Mouse (Mus musculus) left cerebral cortex, adult 18-20 months (tissue): ENCODE results near the gene Sdhaf1. TPM values are rescaled to one million over a fixed set of nuclear protein-coding genes. Genes with fewer than 3 reads are reported as not detected.

Experiments used
- DNase-seq, 2 experiments: peaks; one replicate each; pipeline ENCODE4 v3.0.0; 2021 to 2022; ENCODE audit warnings: low spot score in 2 of 2, mixed read lengths in 1 of 2
- long read RNA-seq, 2 experiments: library from polyadenylated mRNA; stranded (forward); transcript quantifications; one replicate each; pipeline ENCODE4 v2.0.0; 2021
- total RNA-seq, 2 experiments: library from RNA; stranded (reverse); gene quantifications; 2 replicates each; pipeline ENCODE4 v1.2.3; 2021

The Sdhaf1 gene
- total RNA-seq, result 1 to 10 TPM; 6.4 to 7.5 TPM
- long read RNA-seq, experiment 1, transcript Sdhaf1-201 (1 exons, 2,490 nt), result major isoform, 25 of 25 reads
- long read RNA-seq, experiment 1, partial matches to known transcripts, result 0 of 25 reads
- long read RNA-seq, experiment 1, other reads (novel, unspliced or antisense), result 0 of 25 reads
- long read RNA-seq, experiment 2, transcript Sdhaf1-201 (1 exons, 2,490 nt), result major isoform, 17 of 17 reads
- long read RNA-seq, experiment 2, partial matches to known transcripts, result 0 of 17 reads
- long read RNA-seq, experiment 2, other reads (novel, unspliced or antisense), result 0 of 17 reads

GRCm38 (mm10) chr7:30323795-30324194 lies at the start of gene Sdhaf1:
TSS of gene Sdhaf1 (minus strand) at chr7:30323895.
- no peak for DNase-seq

GRCm38 (mm10) chr7:30367466-30367865 lies 43.8 kb upstream of the Sdhaf1 start:
- DNase-seq, result no peak

GRCm38 (mm10) chr7:30363344-30363738 lies 39.6 kb upstream of the Sdhaf1 start:
- DNase-seq, result no peak

- DNase-seq, result peak; percentile 68 to 70
Measured at GRCm38 (mm10) chr7:30362652-30363343, 39.1 kb upstream of the Sdhaf1 start, which contains the start of gene Lrfn3. TSS of gene Lrfn3 (minus strand) at chr7:30362772.

- no peak for DNase-seq
Measured at GRCm38 (mm10) chr7:30360028-30360427, 36.3 kb upstream of the Sdhaf1 start.

- no peak for DNase-seq
Measured at GRCm38 (mm10) chr7:30359276-30359865, 35.7 kb upstream of the Sdhaf1 start.

GRCm38 (mm10) chr7:30358378-30359186 lies 34.9 kb upstream of the Sdhaf1 start:
- DNase-seq, result no peak

GRCm38 (mm10) chr7:30354059-30354458 lies 30.4 kb upstream of the Sdhaf1 start:
- no peak for DNase-seq

- peak; percentile 55 to 77 for DNase-seq
Measured at GRCm38 (mm10) chr7:30353279-30353822, 29.7 kb upstream of the Sdhaf1 start.

GRCm38 (mm10) chr7:30347828-30348227 lies 24.1 kb upstream of the Sdhaf1 start:
- peak; percentile 77 to 90 for DNase-seq

- DNase-seq, result no peak
Measured at GRCm38 (mm10) chr7:30346635-30347379, 23.1 kb upstream of the Sdhaf1 start.

- no peak for DNase-seq
Measured at GRCm38 (mm10) chr7:30339432-30340109, 15.9 kb upstream of the Sdhaf1 start.

- peak; percentile 94 to 95 for DNase-seq
Measured at GRCm38 (mm10) chr7:30336384-30336783, 12.7 kb upstream of the Sdhaf1 start.

- DNase-seq, result no peak
Measured at GRCm38 (mm10) chr7:30335688-30336087, 12.0 kb upstream of the Sdhaf1 start.

GRCm38 (mm10) chr7:30334563-30334962 lies 10.9 kb upstream of the Sdhaf1 start:
- no peak for DNase-seq

GRCm38 (mm10) chr7:30333436-30333835 lies 9.7 kb upstream of the Sdhaf1 start:
- peak; percentile 56 to 83 for DNase-seq

GRCm38 (mm10) chr7:30332622-30333259 lies 9.0 kb upstream of the Sdhaf1 start:
- no peak for DNase-seq

GRCm38 (mm10) chr7:30331887-30332286 lies 8.2 kb upstream of the Sdhaf1 start:
- peak; percentile 89 to 90 for DNase-seq

GRCm38 (mm10) chr7:30328379-30328778 lies 4.7 kb upstream of the Sdhaf1 start:
- DNase-seq, result no peak
